Mouse (Mus musculus) G1E (cell line): ENCODE measurements around the gene Sox30.

Experiments
- CTCF ChIP-seq: IDR thresholded peaks from 2 replicates; pipeline ENCODE4 v1.5.1; 2012; ENCODE audit warnings: low read depth, low read length, inconsistent platforms, mixed read lengths
- GATA1 ChIP-seq: IDR thresholded peaks from 2 replicates; pipeline ENCODE4 v1.6.1; 2012; ENCODE audit warnings: borderline replicate concordance, low read length, inconsistent platforms, mixed read lengths
- POLR2AphosphoS5 ChIP-seq: IDR thresholded peaks from 2 replicates; pipeline ENCODE4 v1.6.1; 2012; ENCODE audit warnings: low read depth, low read length, inconsistent platforms; ENCODE audit not compliant: insufficient replicate concordance
- TAL1 ChIP-seq: conservative IDR thresholded peaks from 2 replicates; pipeline ENCODE4 v1.6.1; 2012; ENCODE audit warnings: low read depth, low read length, inconsistent platforms, mixed read lengths

DNA sequence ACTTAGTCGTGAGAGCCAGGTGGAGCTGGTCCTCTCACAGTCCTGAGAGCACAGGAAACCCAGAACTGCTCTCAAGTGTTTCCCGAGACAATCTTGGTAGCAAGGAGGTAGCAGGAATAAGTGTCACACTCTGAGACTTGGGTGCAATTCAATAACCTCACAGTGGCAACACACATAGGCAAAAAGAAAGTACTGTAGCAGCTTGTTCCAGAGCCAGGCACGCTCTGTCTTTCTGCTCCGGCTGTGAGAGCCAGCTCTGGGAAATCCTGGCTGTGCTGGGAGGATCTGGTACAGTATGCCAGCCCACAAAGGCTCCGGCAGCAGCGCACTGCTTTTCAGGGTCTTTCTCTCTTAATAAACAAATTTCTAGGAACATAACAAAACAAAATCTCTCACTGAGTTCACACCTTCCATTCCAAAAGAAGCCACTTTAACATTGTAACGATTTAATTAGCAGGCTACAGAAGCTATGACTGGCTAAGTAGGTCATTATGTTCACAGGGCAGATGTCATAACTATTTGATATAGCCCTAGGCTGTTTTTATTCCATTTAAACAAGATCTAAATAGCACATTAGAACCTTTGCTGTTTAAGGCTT lies 36.9 kb upstream of the Sox30 start:
- TF ChIP-seq GATA1 = no peak
- TF ChIP-seq CTCF = no peak
- no peak for TF ChIP-seq TAL1
- TF ChIP-seq POLR2AphosphoS5 = no peak
